Mouse (Mus musculus): Measurements from ENCODE around the gene Atp11a. TPM values are rescaled to one million over a fixed set of nuclear protein-coding genes. Genes with fewer than 3 reads are reported as not detected.

The Atp11a gene
- total and polyA plus RNA-seq, 3 experiments: 0.12 to 0.27 (median 0.21) TPM

DNA sequence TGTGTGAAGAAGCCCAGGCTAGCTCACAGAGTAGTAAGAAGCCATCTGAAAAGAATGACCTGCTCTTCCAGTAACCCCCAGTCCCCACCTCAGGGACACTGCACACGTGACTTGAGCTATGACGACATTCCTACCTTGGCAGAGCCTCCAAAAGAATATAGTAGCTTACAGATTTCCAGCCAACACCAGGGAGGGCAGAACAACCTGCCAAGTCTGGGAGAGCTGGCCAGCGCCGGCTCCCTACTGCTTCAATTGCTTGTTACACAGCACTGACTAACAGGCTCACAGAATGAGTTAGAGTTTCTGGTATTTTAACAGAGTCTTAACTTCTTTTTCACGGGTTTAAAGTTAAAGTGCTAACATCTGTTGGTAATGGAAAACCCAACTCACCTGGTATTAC, 2.7 kb upstream of the Atp11a start:
- no peak overlapping the region for H3K4me2 ChIP-seq (ENCODE audit: insufficient read depth, low read depth, poor library complexity, severe bottlenecking)
- no peaks in the 10 kb centered on the region for H3K4me1 ChIP-seq (ENCODE audit: control insufficient read depth in 1 of 2, insufficient read depth in 2 of 2)
- no peaks in the 10 kb centered on the region for H3K36me3 ChIP-seq (replicated peaks in 1 of 2; ENCODE audit: control insufficient read depth in 1 of 2, insufficient read depth in 1 of 2, low read length in 1 of 2)
- H3K27me3 ChIP-seq (replicated peaks): peaks cover 70% of the 10 kb centered on the region
- no peak for DNase-seq (ENCODE audit: extremely low read depth)
- H3K79me2 ChIP-seq (replicated peaks; ENCODE audit: control insufficient read depth, extremely low read depth, insufficient read depth, poor library complexity, severe bottlenecking): no peaks in the 10 kb centered on the region
- no peak overlapping the region for H3K9ac ChIP-seq (ENCODE audit: insufficient read depth, low read depth)
- peaks cover 3% of the 10 kb centered on the region for H3K9me3 ChIP-seq (replicated peaks; ENCODE audit: low read length)
- H3K4me3 ChIP-seq (replicated peaks in 1 of 3; ENCODE audit: low read depth in 2 of 3, low read length in 2 of 3, poor library complexity in 1 of 3): no peak overlapping the region
- TF ChIP-seq PAX5 (IDR thresholded peaks at IDR 0.05; ENCODE audit: low read length) (no peak), POLR2A (IDR thresholded peaks at IDR 0.05; ENCODE audit: low read depth, low read length) (no peak), ZKSCAN1 (IDR thresholded peaks at IDR 0.05; ENCODE audit: borderline replicate concordance, low read depth, low read length) (no peak), USF2 (conservative IDR thresholded peaks at IDR 0.05; ENCODE audit: low read depth, low read length) (no peak), CHD1 (IDR thresholded peaks at IDR 0.05; ENCODE audit: low read depth, low read length) (no peak), MEF2A (IDR thresholded peaks at IDR 0.05; ENCODE audit: borderline replicate concordance, low read depth, low read length) (no peak), USF1 (IDR thresholded peaks at IDR 0.05; ENCODE audit: low read depth, low read length) (no peak), ELF1 (IDR thresholded peaks at IDR 0.05; ENCODE audit: low read depth, low read length) (no peak), ZC3H11A (IDR thresholded peaks at IDR 0.05; ENCODE audit: low read depth, low read length) (no peak), RCOR1 (conservative IDR thresholded peaks at IDR 0.05; ENCODE audit: low read depth, low read length) (no peak), MAZ (IDR thresholded peaks at IDR 0.05; ENCODE audit: low read depth, low read length) (no peak), UBTF (IDR thresholded peaks at IDR 0.05; ENCODE audit: low read depth, low read length) (no peak), ZNF384 (IDR thresholded peaks at IDR 0.05; ENCODE audit: low read depth, low read length) (no peak), POLR2AphosphoS2 (IDR thresholded peaks at IDR 0.05; ENCODE audit: low read depth, low read length) (no peak), CTCF (conservative IDR thresholded peaks at IDR 0.05 in 1 of 2, IDR thresholded peaks at IDR 0.05 in 1 of 2; ENCODE audit: low read depth in 2 of 2, low read length in 2 of 2) (no peak), MAX (IDR thresholded peaks at IDR 0.05; ENCODE audit: low read length) (no peak), IRF4 (IDR thresholded peaks at IDR 0.05; ENCODE audit: low read depth, low read length) (no peak), E2F4 (IDR thresholded peaks at IDR 0.05; ENCODE audit: insufficient replicate concordance, low read depth, low read length) (no peak), TBP (conservative IDR thresholded peaks at IDR 0.05; ENCODE audit: low read depth, low read length) (no peak)
- in situ Hi-C loops (cut with MboI; ENCODE audit: low pct_ligation_motif_present, low pct_unique_long_range_greater_than_20kb, low sequenced_read_pairs) (no loop called here), dilution Hi-C loops (cut with MboI; ENCODE audit: extremely low pct_ligation_motif_present, extremely low pct_unique_long_range_greater_than_20kb, low sequenced_read_pairs) (no loop called here)
- H3K27ac ChIP-seq (ENCODE audit: insufficient read depth, low read depth): no peak overlapping the region

DNA sequence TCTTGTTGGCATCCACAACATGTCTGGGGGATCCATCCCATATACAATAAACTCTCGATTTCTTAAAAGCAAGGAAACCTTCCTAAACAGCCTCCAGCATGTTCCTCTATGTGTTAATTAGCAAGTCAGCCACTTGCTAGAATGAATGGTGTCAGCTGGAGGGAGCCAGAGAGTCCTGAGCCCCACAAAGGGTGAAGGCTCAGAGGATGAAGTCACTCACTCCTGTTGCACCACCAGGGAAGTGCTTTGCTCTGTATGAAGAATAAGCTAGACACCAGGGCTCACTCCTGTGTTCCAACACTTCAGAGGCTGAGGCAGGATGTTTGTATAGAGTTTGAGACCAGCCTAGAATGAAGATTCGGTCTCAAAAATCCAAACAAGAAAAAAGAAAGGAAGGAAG, 1.5 kb upstream of the Atp11a start:
- no peak for DNase-seq (ENCODE audit: extremely low read depth)
- peaks cover 68% of the 10 kb centered on the region for H3K27me3 ChIP-seq (replicated peaks)
- H3K9me3 ChIP-seq (replicated peaks; ENCODE audit: low read length): peaks cover 3% of the 10 kb centered on the region
- in situ Hi-C loops (cut with MboI; ENCODE audit: low pct_ligation_motif_present, low pct_unique_long_range_greater_than_20kb, low sequenced_read_pairs) (no loop called here), dilution Hi-C loops (cut with MboI; ENCODE audit: extremely low pct_ligation_motif_present, extremely low pct_unique_long_range_greater_than_20kb, low sequenced_read_pairs) (no loop called here)
- no peaks in the 10 kb centered on the region for H3K79me2 ChIP-seq (replicated peaks; ENCODE audit: control insufficient read depth, extremely low read depth, insufficient read depth, poor library complexity, severe bottlenecking)
- TF ChIP-seq MEF2A (IDR thresholded peaks at IDR 0.05; ENCODE audit: borderline replicate concordance, low read depth, low read length) (no peak), POLR2A (IDR thresholded peaks at IDR 0.05; ENCODE audit: low read depth, low read length) (no peak), CTCF (conservative IDR thresholded peaks at IDR 0.05 in 1 of 2, IDR thresholded peaks at IDR 0.05 in 1 of 2; ENCODE audit: low read depth in 2 of 2, low read length in 2 of 2) (peak in 1 of 2 experiments; percentile 24; a peak in 2 of 4 replicates), GABPA (IDR thresholded peaks at IDR 0.05; ENCODE audit: insufficient replicate concordance, low read depth, low read length) (no peak), CHD1 (IDR thresholded peaks at IDR 0.05; ENCODE audit: low read depth, low read length) (no peak), SMC3 (IDR thresholded peaks at IDR 0.05; ENCODE audit: low read depth, low read length) (no peak), BHLHE40 (IDR thresholded peaks at IDR 0.05; ENCODE audit: low read depth, low read length) (no peak), CHD2 (IDR thresholded peaks at IDR 0.05; ENCODE audit: low read length) (no peak), EP300 (IDR thresholded peaks at IDR 0.05; ENCODE audit: low read length) (no peak)
- no peaks in the 10 kb centered on the region for H3K4me1 ChIP-seq (ENCODE audit: control insufficient read depth in 1 of 2, insufficient read depth in 2 of 2)
- no peak overlapping the region for H3K9ac ChIP-seq (ENCODE audit: insufficient read depth, low read depth)
- no peaks in the 10 kb centered on the region for H3K36me3 ChIP-seq (replicated peaks in 1 of 2; ENCODE audit: control insufficient read depth in 1 of 2, insufficient read depth in 1 of 2, low read length in 1 of 2)
- H3K27ac ChIP-seq (ENCODE audit: insufficient read depth, low read depth): no peak overlapping the region
- no peak overlapping the region for H3K4me2 ChIP-seq (ENCODE audit: insufficient read depth, low read depth, poor library complexity, severe bottlenecking)
- no peak overlapping the region for H3K4me3 ChIP-seq (replicated peaks in 1 of 3; ENCODE audit: low read depth in 2 of 3, low read length in 2 of 3, poor library complexity in 1 of 3)
